Mouse (Mus musculus) hindbrain, embryonic 10.5 days (tissue): ENCODE results near the gene Selenon. TPM values are rescaled to one million over a fixed set of nuclear protein-coding genes. Genes with fewer than 3 reads are reported as not detected.

Experiments used
- DNase-seq: peaks from one replicate; pipeline ENCODE4 v3.0.0-alpha.2; 2017; ENCODE audit warnings: low spot score
- H3K27ac ChIP-seq: fragments of 300-500 bp; sonication (generic); 2 replicates; pipeline ENCODE4 v1.5.1; 2016; ENCODE audit warnings: mild to moderate bottlenecking, moderate library complexity
- H3K27me3 ChIP-seq: fragments of 300-500 bp; sonication (generic); 2 replicates; pipeline ENCODE4 v1.6.1; 2016; ENCODE audit warnings: mild to moderate bottlenecking; ENCODE audit not compliant: poor library complexity, insufficient read depth, severe bottlenecking
- H3K36me3 ChIP-seq: fragments of 300-500 bp; sonication (generic); 2 replicates; pipeline ENCODE4 v1.6.1; 2016; ENCODE audit warnings: mild to moderate bottlenecking, moderate library complexity
- H3K4me1 ChIP-seq: fragments of 300-500 bp; sonication (generic); replicated peaks from 2 replicates; pipeline ENCODE4 v1.6.1; 2016; ENCODE audit warnings: mild to moderate bottlenecking
- H3K4me3 ChIP-seq: fragments of 300-500 bp; sonication (generic); 2 replicates; pipeline ENCODE4 v1.5.1; 2016; ENCODE audit warnings: mild to moderate bottlenecking, moderate library complexity
- H3K9me3 ChIP-seq: fragments of 300-500 bp; sonication (generic); 2 replicates; pipeline ENCODE4 v1.6.1; 2016; ENCODE audit warnings: mild to moderate bottlenecking, moderate library complexity
- WGBS: fragments of 180-500 bp; shearing (Covaris S2); methylation state at CpG from one replicate; pipeline ENCODE4 v1.1.7; 2016; 5-methylcytosine and 5-hydroxymethylcytosine counted together
- polyA plus RNA-seq: library from polyadenylated mRNA; unstranded; fragments of >200 nt; fragmentation: Nextera tagmentation; extraction: Ambion mirVana; gene quantifications from 2 replicates; pipeline ENCODE4 v1.2.1, GENCODE M21; 2016

Gene Selenon
- polyA plus RNA-seq, 1 experiment from 2014 or later: 8.6 TPM

- H3K36me3 ChIP-seq: peaks cover 3% of the 10 kb centered on the region; the same call in 1 of the 2 replicates
- peaks cover 35% of the 10 kb centered on the region for H3K4me1 ChIP-seq
- 70% methylated on average over 14 of the region's 14 CpGs for WGBS
- no peaks in the 10 kb centered on the region for H3K27me3 ChIP-seq
- H3K27ac ChIP-seq: peak overlapping the region; percentile 26; the same call in 1 of the 2 replicates
- H3K9me3 ChIP-seq: 0 out of 2 replicates have a peak, but pooled peaks cover 3% of the 10 kb centered on the region
- DNase-seq: no peak
- no peak overlapping the region for H3K4me3 ChIP-seq
Measured at GRCm38 (mm10) chr4:134570704-134571451, 18.9 kb upstream of the Selenon start.

- Histone ChIP-seq H3K4me3 (no peak overlapping the region), H3K27me3 (no peaks in the 10 kb centered on the region), H3K9me3 (0 out of 2 replicates have a peak, but pooled peaks cover 3% of the 10 kb centered on the region), H3K27ac (no peak overlapping the region), H3K36me3 (peaks cover 12% of the 10 kb centered on the region), H3K4me1 (peaks cover 27% of the 10 kb centered on the region)
- no peak for DNase-seq
- 77% methylated on average over 8 of the region's 8 CpGs for WGBS
Measured at GRCm38 (mm10) chr4:134569831-134570230, 17.9 kb upstream of the Selenon start.

- Histone ChIP-seq H3K4me1 (peaks cover 27% of the 10 kb centered on the region), H3K27me3 (no peaks in the 10 kb centered on the region), H3K9me3 (0 out of 2 replicates have a peak, but pooled peaks cover 3% of the 10 kb centered on the region), H3K36me3 (peaks cover 19% of the 10 kb centered on the region), H3K27ac (no peak overlapping the region), H3K4me3 (no peak overlapping the region)
- WGBS: 79% methylated on average over 6 of the region's 6 CpGs
- no peak for DNase-seq
Measured at GRCm38 (mm10) chr4:134569205-134569604, 17.2 kb upstream of the Selenon start.

- H3K27ac ChIP-seq: peak overlapping the region; percentile 50; the same call in 1 of the 2 replicates
- no peak for DNase-seq
- H3K4me3 ChIP-seq: no peak overlapping the region
- no peaks in the 10 kb centered on the region for H3K9me3 ChIP-seq
- H3K36me3 ChIP-seq: peaks cover 24% of the 10 kb centered on the region
- no peaks in the 10 kb centered on the region for H3K27me3 ChIP-seq
- peaks cover 24% of the 10 kb centered on the region for H3K4me1 ChIP-seq
- WGBS: 31% methylated on average over 19 of the region's 19 CpGs
Measured at GRCm38 (mm10) chr4:134567377-134568226, 15.6 kb upstream of the Selenon start.

GRCm38 (mm10) chr4:134564093-134564492, 12.1 kb upstream of the Selenon start:
- no peak for DNase-seq
- H3K9me3 ChIP-seq: no peaks in the 10 kb centered on the region
- WGBS: 82% methylated on average over 6 of the region's 6 CpGs
- H3K36me3 ChIP-seq: peaks cover 28% of the 10 kb centered on the region
- peaks cover 13% of the 10 kb centered on the region for H3K4me1 ChIP-seq
- H3K27me3 ChIP-seq: no peaks in the 10 kb centered on the region
- no peak overlapping the region for H3K27ac ChIP-seq
- no peak overlapping the region for H3K4me3 ChIP-seq

GRCm38 (mm10) chr4:134563624-134564023, 11.7 kb upstream of the Selenon start:
- 90% methylated on average over 16 of the region's 16 CpGs for WGBS
- DNase-seq: no peak
- no peaks in the 10 kb centered on the region for H3K27me3 ChIP-seq
- H3K4me3 ChIP-seq: no peak overlapping the region
- H3K36me3 ChIP-seq: peaks cover 28% of the 10 kb centered on the region
- H3K4me1 ChIP-seq: peaks cover 17% of the 10 kb centered on the region
- no peaks in the 10 kb centered on the region for H3K9me3 ChIP-seq
- H3K27ac ChIP-seq: no peak overlapping the region

- H3K27me3 ChIP-seq: no peaks in the 10 kb centered on the region
- H3K9me3 ChIP-seq: no peaks in the 10 kb centered on the region
- H3K36me3 ChIP-seq: peaks cover 28% of the 10 kb centered on the region
- H3K4me1 ChIP-seq: peaks cover 18% of the 10 kb centered on the region
- no peak overlapping the region for H3K4me3 ChIP-seq
- no peak overlapping the region for H3K27ac ChIP-seq
- DNase-seq: no peak
- 91% methylated on average over 2 of the region's 2 CpGs for WGBS
Measured at GRCm38 (mm10) chr4:134562014-134562413, 10.0 kb upstream of the Selenon start.

- Histone ChIP-seq H3K9me3 (no peaks in the 10 kb centered on the region), H3K27me3 (no peaks in the 10 kb centered on the region), H3K36me3 (peaks cover 23% of the 10 kb centered on the region), H3K4me3 (no peak overlapping the region), H3K27ac (no peak overlapping the region), H3K4me1 (peaks cover 25% of the 10 kb centered on the region)
- no peak for DNase-seq
- 90% methylated on average over 8 of the region's 8 CpGs for WGBS
Measured at GRCm38 (mm10) chr4:134560699-134561098, 8.7 kb upstream of the Selenon start.

- H3K36me3 ChIP-seq: peaks cover 9% of the 10 kb centered on the region; the same call in 1 of the 2 replicates
- DNase-seq: no peak
- H3K4me1 ChIP-seq: peaks cover 25% of the 10 kb centered on the region
- WGBS: 86% methylated on average over 7 of the region's 7 CpGs
- no peaks in the 10 kb centered on the region for H3K9me3 ChIP-seq
- no peak overlapping the region for H3K4me3 ChIP-seq
- H3K27me3 ChIP-seq: no peaks in the 10 kb centered on the region
- H3K27ac ChIP-seq: no peak overlapping the region
Measured at GRCm38 (mm10) chr4:134559154-134559553, 7.2 kb upstream of the Selenon start.

- WGBS: 55% methylated on average over 9 of the region's 9 CpGs
- Histone ChIP-seq H3K4me3 (no peak overlapping the region), H3K9me3 (no peaks in the 10 kb centered on the region), H3K27me3 (no peaks in the 10 kb centered on the region), H3K27ac (peak overlapping the region; percentile 62), H3K36me3 (peaks cover 4% of the 10 kb centered on the region; the same call in 1 of the 2 replicates), H3K4me1 (peaks cover 25% of the 10 kb centered on the region)
- DNase-seq: no peak
Measured at GRCm38 (mm10) chr4:134558570-134559113, 6.7 kb upstream of the Selenon start.

GRCm38 (mm10) chr4:134557626-134558249, 5.8 kb upstream of the Selenon start:
- Histone ChIP-seq H3K27me3 (no peaks in the 10 kb centered on the region), H3K4me3 (no peak overlapping the region), H3K27ac (peak overlapping the region; percentile 62; the same call in 1 of the 2 replicates), H3K9me3 (no peaks in the 10 kb centered on the region), H3K36me3 (peaks cover 4% of the 10 kb centered on the region; the same call in 1 of the 2 replicates), H3K4me1 (peaks cover 25% of the 10 kb centered on the region)
- DNase-seq: peak; percentile 54
- 14% methylated on average over 16 of the region's 16 CpGs for WGBS

- peak; percentile 35 for DNase-seq
- Histone ChIP-seq H3K36me3 (0 out of 2 replicates have a peak, but pooled peaks cover 1% of the 10 kb centered on the region), H3K4me3 (no peak overlapping the region), H3K27me3 (no peaks in the 10 kb centered on the region), H3K27ac (no peak overlapping the region), H3K9me3 (no peaks in the 10 kb centered on the region), H3K4me1 (peaks cover 35% of the 10 kb centered on the region)
- WGBS: 70% methylated on average over 8 of the region's 8 CpGs
Measured at GRCm38 (mm10) chr4:134555956-134556580, 4.1 kb upstream of the Selenon start.
